Mouse (Mus musculus): ENCODE measurements at regions not wholly inside any gene's neighbourhood (a gene's known extent, or its start where the extent isn't known, plus 50 kb on each side); places are given as distances from the start of the nearest gene placed in this dataset.
A peak's percentile ranks its signal among the peaks of the same experiment; 100 is the strongest.

- DNase-seq (ENCODE audit: low spot score) = no peak
These were observed 937.2 kb downstream of the Sorcs1 start for GRCm38 (mm10) chr19:49741239-49741638.

DNA sequence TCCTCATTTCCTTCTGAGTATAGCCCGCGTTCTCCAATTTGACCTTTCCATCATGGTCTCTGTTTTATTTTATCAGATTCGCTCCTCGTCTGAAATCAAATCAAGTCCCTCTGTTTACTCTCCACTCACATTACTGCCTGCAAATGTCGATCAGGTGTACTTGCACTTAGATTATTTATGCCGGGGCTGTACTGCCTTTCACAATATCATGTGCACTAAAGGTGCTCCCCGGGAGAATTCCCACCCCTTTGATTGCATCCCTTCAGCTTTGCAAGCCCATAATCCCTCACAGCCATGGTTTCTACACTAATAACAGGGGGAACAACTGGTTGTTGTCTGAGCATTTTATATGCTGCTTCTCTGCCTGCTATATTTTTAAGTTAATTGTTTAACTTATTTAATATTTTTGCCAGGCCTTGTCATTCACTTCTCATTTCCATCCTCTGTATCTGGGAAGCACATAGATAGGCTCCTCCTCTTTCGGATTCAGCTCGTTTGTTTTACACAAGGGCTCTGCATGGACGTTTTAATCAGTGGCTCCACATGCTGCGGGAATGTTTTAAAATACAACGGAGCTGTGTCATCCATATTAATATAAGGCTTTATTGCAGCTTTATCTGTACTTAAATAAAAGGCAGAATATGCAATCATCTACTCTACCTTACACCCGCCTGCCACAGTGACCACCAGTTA is 938.8 kb downstream of the Sorcs1 start:
- DNase-seq (ENCODE audit: low spot score) = no peak

DNA sequence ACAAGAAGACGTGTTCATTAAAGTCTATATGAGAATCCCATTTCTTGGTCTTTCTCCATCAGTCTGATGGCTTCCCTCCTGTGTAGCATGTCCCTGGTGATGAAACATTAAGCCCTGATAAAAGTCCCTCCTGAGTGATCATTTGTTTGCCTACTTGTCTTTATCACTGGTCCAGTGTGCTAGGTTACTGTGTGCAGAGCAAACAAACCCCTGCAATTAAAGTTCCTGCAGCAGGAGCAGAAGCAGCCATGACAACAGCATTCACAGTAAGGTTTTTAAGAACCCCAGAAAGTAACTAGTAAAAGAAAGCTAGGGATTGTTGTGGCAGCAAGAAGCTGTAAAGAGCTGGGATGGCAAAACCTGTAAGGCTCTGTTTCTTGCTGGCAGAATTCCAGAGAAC is 980.8 kb downstream of the Sorcs1 start:
- peak; percentile 2 for DNase-seq (ENCODE audit: low spot score)

GRCm38 (mm10) chr19:49685588-49686281 is 992.7 kb downstream of the Sorcs1 start:
- DNase-seq (ENCODE audit: low spot score) = no peak

- DNase-seq (ENCODE audit: low spot score) = peak; percentile 10
These were observed 997.2 kb downstream of the Sorcs1 start for GRCm38 (mm10) chr19:49681204-49681603.

DNA sequence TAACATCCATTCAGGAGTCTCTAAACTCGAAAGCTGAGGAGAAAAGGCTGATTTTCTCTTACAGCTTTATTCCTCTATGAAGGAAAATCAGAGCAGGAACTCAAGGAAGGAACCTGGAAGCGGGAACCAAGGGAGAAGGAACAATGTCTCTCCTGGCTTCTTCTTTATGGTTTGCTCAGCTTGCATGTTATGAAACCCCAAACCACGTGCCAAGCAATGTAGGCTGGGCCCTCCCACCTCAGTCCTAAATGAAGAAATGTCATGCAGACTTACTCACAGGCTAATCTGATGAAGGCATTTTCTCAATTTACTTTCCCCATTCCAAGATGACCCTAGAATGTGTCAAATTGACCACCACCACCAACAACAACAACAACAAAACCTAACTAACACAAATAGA is 998.4 kb downstream of the Sorcs1 start:
- no peak for DNase-seq (ENCODE audit: low spot score)

DNA sequence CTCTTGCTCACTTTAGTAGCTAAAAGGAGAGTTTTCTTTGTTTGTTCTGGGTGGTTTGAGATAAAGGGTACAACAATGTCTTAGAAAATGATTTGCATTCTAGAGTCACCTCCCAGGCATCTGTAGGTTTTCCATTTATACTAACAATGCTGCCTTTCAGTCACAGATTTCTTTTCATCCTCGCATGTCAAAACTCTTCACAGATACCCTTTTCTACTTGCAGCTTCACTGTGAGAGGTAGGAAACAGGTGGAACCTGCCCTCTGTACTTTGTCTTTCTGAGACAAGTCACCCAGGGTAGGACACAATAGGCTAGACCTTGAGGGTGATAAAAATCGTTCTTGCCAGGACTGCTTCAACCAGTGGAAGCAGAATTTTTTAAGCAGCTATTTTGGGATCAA is 1002.5 kb downstream of the Sorcs1 start:
- DNase-seq (ENCODE audit: low spot score) = no peak

DNA sequence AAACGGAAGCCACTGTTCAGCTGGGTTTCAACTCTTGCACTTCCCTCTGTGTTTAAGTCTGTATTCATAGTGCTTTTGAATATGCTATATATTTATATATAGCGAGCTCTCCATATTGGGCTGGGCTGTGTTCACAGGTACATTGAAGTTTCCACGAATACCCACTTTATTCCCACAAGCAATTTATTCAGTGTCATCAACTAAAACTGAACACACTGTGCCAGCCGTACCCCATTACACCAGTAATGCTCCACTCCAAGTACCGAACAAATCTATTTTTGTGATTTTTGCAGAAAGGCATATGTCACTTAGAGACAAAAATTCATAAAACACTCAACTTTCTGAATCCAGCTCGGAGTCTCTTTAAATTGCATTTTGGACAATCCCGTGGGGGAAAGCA is 1048.5 kb downstream of the Sorcs1 start:
- DNase-seq (ENCODE audit: low spot score) = no peak

GRCm38 (mm10) chr19:49619920-49620319 is 1058.5 kb downstream of the Sorcs1 start:
- no peak for DNase-seq (ENCODE audit: low spot score)

DNA sequence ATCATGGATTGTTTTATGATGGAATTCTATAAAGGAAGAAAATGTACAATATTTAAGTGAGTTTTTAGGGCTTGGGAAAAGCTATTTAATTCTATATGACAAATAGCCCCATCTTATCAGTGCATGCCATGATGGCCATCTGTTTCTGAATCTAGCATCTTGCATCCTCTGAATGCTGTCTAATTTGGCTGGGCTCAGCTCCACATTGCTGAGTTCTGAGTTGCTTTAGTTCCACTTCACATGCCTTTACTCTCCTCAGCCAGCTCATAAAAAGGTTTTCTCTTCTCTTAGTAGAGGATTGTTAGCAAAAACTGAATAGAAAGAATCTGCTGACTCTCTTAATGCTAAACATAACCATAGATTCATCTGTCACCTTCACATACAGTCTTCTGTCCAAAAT is 1063.4 kb downstream of the Sorcs1 start:
- no peak for DNase-seq (ENCODE audit: low spot score)

All from left cerebral cortex, adult 11 months (tissue).